Mouse (Mus musculus) lung, embryonic 14.5 days (tissue): ENCODE data around the gene Pllp. TPM values are rescaled to one million over a fixed set of nuclear protein-coding genes. Genes with fewer than 3 reads are reported as not detected.

ENCODE experiments used
- ATAC-seq: fragments of 200-750 bp; cut with Nextera tagmentation; 2 replicates; pipeline ENCODE4 v1.8.0; 2017; ENCODE audit warnings: mild to moderate bottlenecking, moderate TSS enrichment, moderate library complexity; ENCODE audit not compliant: insufficient read depth
- DNase-seq: peaks from one replicate; pipeline ENCODE4 v3.0.0-alpha.2; 2015
- H3K27ac ChIP-seq: fragments of 300-500 bp; sonication (generic); 2 replicates; pipeline ENCODE4 v1.5.1; 2014; ENCODE audit warnings: low read depth, mild to moderate bottlenecking, moderate library complexity
- H3K27me3 ChIP-seq: fragments of 300-500 bp; sonication (generic); 2 replicates; pipeline ENCODE4 v1.6.1; 2014; ENCODE audit warnings: low read length, control low read depth; ENCODE audit not compliant: insufficient read depth
- H3K36me3 ChIP-seq: fragments of 300-500 bp; sonication (generic); 2 replicates; pipeline ENCODE4 v1.6.1; 2014; ENCODE audit warnings: control low read depth; ENCODE audit not compliant: insufficient read depth
- H3K4me1 ChIP-seq: fragments of 300-500 bp; sonication (generic); 2 replicates; pipeline ENCODE4 v1.6.1; 2014; ENCODE audit warnings: antibody characterized with exemption, control low read depth; ENCODE audit not compliant: insufficient read depth
- H3K4me2 ChIP-seq: fragments of 300-500 bp; sonication (generic); 2 replicates; pipeline ENCODE4 v1.6.1; 2014; ENCODE audit warnings: mild to moderate bottlenecking
- H3K4me3 ChIP-seq: fragments of 300-500 bp; sonication (generic); 2 replicates; pipeline ENCODE4 v1.5.1; 2014; ENCODE audit warnings: low read depth, low read length
- H3K9ac ChIP-seq: fragments of 300-500 bp; sonication (generic); 2 replicates; pipeline ENCODE4 v1.6.1; 2014
- H3K9me3 ChIP-seq: fragments of 300-500 bp; sonication (generic); 2 replicates; pipeline ENCODE4 v1.6.1; 2016; ENCODE audit warnings: low read depth, low read length, control low read depth
- CTCF ChIP-seq: IDR thresholded peaks from 2 replicates; pipeline ENCODE4 v1.5.1; 2016; ENCODE audit warnings: antibody characterized with exemption, low read depth
- WGBS: fragments of 180-500 bp; shearing (Covaris S2); extraction: QIAGEN DNeasy Blood & Tissue Kit; methylation state at CpG from one replicate; pipeline ENCODE4 v1.1.7; 2014; 5-methylcytosine and 5-hydroxymethylcytosine counted together
- polyA plus RNA-seq: library from polyadenylated mRNA; unstranded; fragments of >200 nt; fragmentation: Nextera tagmentation; extraction: Ambion mirVana; gene quantifications from 2 replicates; pipeline ENCODE4 v1.2.1, GENCODE M21; 2014

Gene Pllp
- 4.2 and 4.4 TPM in 2 replicates for polyA plus RNA-seq

GRCm38 (mm10) chr8:94695994-94696384, at the start of gene Pllp:
Pllp (minus strand) TSS chr8:94696278.
- peak within 1 kb of the TSS; percentile 40 for H3K4me3 ChIP-seq
- 0 out of 2 replicates have a peak within 1 kb of the TSS, but pooled peaks have one; percentile 33 for H3K9ac ChIP-seq
- H3K9me3 ChIP-seq = no peaks in the 10 kb centered on the region
- H3K4me2 ChIP-seq = peak within 1 kb of the TSS; percentile 74
- peaks cover 4% of the 10 kb centered on the region; the same call in 1 of the 2 replicates for H3K4me1 ChIP-seq
- H3K27ac ChIP-seq = no peak within 1 kb of the TSS
- H3K36me3 ChIP-seq = no peaks in the 10 kb centered on the region
- peak; percentile 71 for DNase-seq
- no peak for TF ChIP-seq CTCF
- WGBS = under 1% methylated on average over 41 of the region's 41 CpGs
- peak; percentile 73 for ATAC-seq
- H3K27me3 ChIP-seq = peaks cover 46% of the 10 kb centered on the region

GRCm38 (mm10) chr8:94745476-94746184, 49.6 kb upstream of the Pllp start, which contains the start of gene Ccl22:
Ccl22 (plus strand) TSS chr8:94745590.
- no peak within 1 kb of the TSS for H3K4me3 ChIP-seq
- ATAC-seq = no peak
- WGBS = 79% methylated on average over 7 of the region's 7 CpGs
- H3K36me3 ChIP-seq = no peaks in the 10 kb centered on the region
- H3K27ac ChIP-seq = no peak within 1 kb of the TSS
- H3K9ac ChIP-seq = no peak within 1 kb of the TSS
- TF ChIP-seq CTCF = no peak
- H3K4me1 ChIP-seq = no peaks in the 10 kb centered on the region
- no peak for DNase-seq
- H3K4me2 ChIP-seq = no peak within 1 kb of the TSS
- H3K9me3 ChIP-seq = no peaks in the 10 kb centered on the region
- no peaks in the 10 kb centered on the region for H3K27me3 ChIP-seq

- Histone ChIP-seq H3K36me3 (no peaks in the 10 kb centered on the region), H3K4me3 (no peak overlapping the region), H3K4me2 (no peak overlapping the region), H3K4me1 (no peaks in the 10 kb centered on the region), H3K9ac (no peak overlapping the region), H3K9me3 (no peaks in the 10 kb centered on the region), H3K27me3 (no peaks in the 10 kb centered on the region), H3K27ac (no peak overlapping the region)
- DNase-seq (no peak), ATAC-seq (no peak)
- no peak for TF ChIP-seq CTCF
- 70% methylated on average over 9 of the region's 9 CpGs for WGBS
Measured at GRCm38 (mm10) chr8:94744972-94745371, 48.9 kb upstream of the Pllp start.

- no peak for TF ChIP-seq CTCF
- H3K4me3 ChIP-seq = no peak overlapping the region
- H3K4me1 ChIP-seq = no peaks in the 10 kb centered on the region
- no peak for ATAC-seq
- H3K9me3 ChIP-seq = no peaks in the 10 kb centered on the region
- no peak overlapping the region for H3K27ac ChIP-seq
- no peak overlapping the region for H3K4me2 ChIP-seq
- H3K36me3 ChIP-seq = no peaks in the 10 kb centered on the region
- no peak for DNase-seq
- no peak overlapping the region for H3K9ac ChIP-seq
- H3K27me3 ChIP-seq = no peaks in the 10 kb centered on the region
- 85% methylated on average over 5 of the region's 5 CpGs for WGBS
Measured at GRCm38 (mm10) chr8:94744484-94744883, 48.4 kb upstream of the Pllp start.

GRCm38 (mm10) chr8:94741726-94742125, 45.6 kb upstream of the Pllp start:
- Histone ChIP-seq H3K27ac (no peak overlapping the region), H3K9me3 (no peaks in the 10 kb centered on the region), H3K4me1 (no peaks in the 10 kb centered on the region), H3K4me3 (no peak overlapping the region), H3K4me2 (no peak overlapping the region), H3K36me3 (no peaks in the 10 kb centered on the region), H3K9ac (no peak overlapping the region), H3K27me3 (no peaks in the 10 kb centered on the region)
- DNase-seq (no peak), ATAC-seq (no peak)
- 84% methylated on average over 4 of the region's 4 CpGs for WGBS
- no peak for TF ChIP-seq CTCF

GRCm38 (mm10) chr8:94740591-94740990, 44.5 kb upstream of the Pllp start:
- TF ChIP-seq CTCF = peak; percentile 12; the same call in 1 of the 2 replicates
- no peak overlapping the region for H3K27ac ChIP-seq
- no peak overlapping the region for H3K4me2 ChIP-seq
- DNase-seq = no peak
- no peaks in the 10 kb centered on the region for H3K4me1 ChIP-seq
- ATAC-seq = no peak
- H3K27me3 ChIP-seq = no peaks in the 10 kb centered on the region
- no peaks in the 10 kb centered on the region for H3K36me3 ChIP-seq
- no peak overlapping the region for H3K9ac ChIP-seq
- no peak overlapping the region for H3K4me3 ChIP-seq
- 85% methylated on average over 3 of the region's 3 CpGs for WGBS
- no peaks in the 10 kb centered on the region for H3K9me3 ChIP-seq

GRCm38 (mm10) chr8:94739829-94740228, 43.8 kb upstream of the Pllp start:
- H3K9me3 ChIP-seq = no peaks in the 10 kb centered on the region
- no peaks in the 10 kb centered on the region for H3K4me1 ChIP-seq
- H3K9ac ChIP-seq = no peak overlapping the region
- H3K36me3 ChIP-seq = no peaks in the 10 kb centered on the region
- no peak for TF ChIP-seq CTCF
- DNase-seq = no peak
- no peak overlapping the region for H3K4me2 ChIP-seq
- no peak for ATAC-seq
- H3K27ac ChIP-seq = no peak overlapping the region
- no peak overlapping the region for H3K4me3 ChIP-seq
- 81% methylated on average over 6 of the region's 6 CpGs for WGBS
- H3K27me3 ChIP-seq = no peaks in the 10 kb centered on the region
